Mouse (Mus musculus) stomach, embryonic 14.5 days (tissue): ENCODE measurements around the gene Tas2r123. TPM values are rescaled to one million over a fixed set of nuclear protein-coding genes. Genes with fewer than 3 reads are reported as not detected.

ENCODE experiments used
- ATAC-seq: fragments of 200-750 bp; cut with Nextera tagmentation; 2 replicates; pipeline ENCODE4 v1.8.0; 2017; ENCODE audit warnings: low read depth, moderate TSS enrichment; ENCODE audit not compliant: insufficient number of reproducible peaks, insufficient read depth, low FRiP score
- H3K27ac ChIP-seq: fragments of 300-500 bp; sonication (generic); 2 replicates; pipeline ENCODE4 v1.5.1; 2014; ENCODE audit warnings: mild to moderate bottlenecking, low read length, moderate library complexity, mixed read lengths
- H3K27me3 ChIP-seq: fragments of 300-500 bp; sonication (generic); 2 replicates; pipeline ENCODE4 v1.6.1; 2014; ENCODE audit warnings: low read length, control low read depth, mixed read lengths; ENCODE audit not compliant: control insufficient read depth, insufficient read depth
- H3K36me3 ChIP-seq: fragments of 300-500 bp; sonication (generic); 2 replicates; pipeline ENCODE4 v1.6.1; 2014; ENCODE audit warnings: mild to moderate bottlenecking, control low read depth, low read length, moderate library complexity, mixed read lengths; ENCODE audit not compliant: control insufficient read depth, insufficient read depth
- H3K4me1 ChIP-seq: fragments of 300-500 bp; sonication (generic); 2 replicates; pipeline ENCODE4 v1.6.1; 2014; ENCODE audit warnings: low read length, control low read depth, mixed read lengths; ENCODE audit not compliant: control insufficient read depth, insufficient read depth
- H3K4me2 ChIP-seq: fragments of 300-500 bp; sonication (generic); replicated peaks from 2 replicates; pipeline ENCODE4 v1.6.1; 2014; ENCODE audit warnings: low read depth, low read length, control low read depth
- H3K4me3 ChIP-seq: fragments of 300-500 bp; sonication (generic); 2 replicates; pipeline ENCODE4 v1.5.1; 2014; ENCODE audit warnings: low read depth, low read length, control low read depth
- H3K9ac ChIP-seq: fragments of 300-500 bp; sonication (generic); replicated peaks from 2 replicates; pipeline ENCODE4 v1.6.1; 2014; ENCODE audit warnings: low read depth, mild to moderate bottlenecking, control low read depth, low read length, moderate library complexity, mixed read lengths
- H3K9me3 ChIP-seq: fragments of 300-500 bp; sonication (generic); 2 replicates; pipeline ENCODE4 v1.6.1; 2016; ENCODE audit warnings: low read depth, low read length, control low read depth; ENCODE audit not compliant: control insufficient read depth
- WGBS: fragments of 180-500 bp; shearing (Covaris S2); extraction: QIAGEN DNeasy Blood & Tissue Kit; methylation state at CpG from one replicate; pipeline ENCODE4 v1.1.7; 2014; 5-methylcytosine and 5-hydroxymethylcytosine counted together
- polyA plus RNA-seq: library from polyadenylated mRNA; unstranded; fragments of >200 nt; fragmentation: Nextera tagmentation; extraction: Ambion mirVana; gene quantifications from 2 replicates; pipeline ENCODE4 v1.2.1, GENCODE M21; 2014

Tas2r123 gene
- polyA plus RNA-seq: not detected in 2 replicates

GRCm38 (mm10) chr6:132846842-132847241 lies at the start of gene Tas2r123:
Tas2r123 (plus strand) TSS chr6:132847142.
- 74% methylated on average over 1 of the region's 1 CpGs for WGBS
- ATAC-seq: no peak
- Histone ChIP-seq H3K36me3 (no peaks in the 10 kb centered on the region), H3K4me1 (no peaks in the 10 kb centered on the region), H3K27me3 (no peaks in the 10 kb centered on the region), H3K4me3 (no peak within 1 kb of the TSS), H3K9me3 (no peaks in the 10 kb centered on the region), H3K27ac (no peak within 1 kb of the TSS), H3K9ac (no peak within 1 kb of the TSS), H3K4me2 (no peak within 1 kb of the TSS)

- ATAC-seq: no peak
- no peaks in the 10 kb centered on the region for H3K36me3 ChIP-seq
- 80% methylated on average over 1 of the region's 1 CpGs for WGBS
Measured at GRCm38 (mm10) chr6:132802518-132802917, 44.4 kb upstream of the Tas2r123 start, which contains the start of gene Tas2r117. Tas2r117 (plus strand) TSS chr6:132802818.

GRCm38 (mm10) chr6:132855138-132855537 lies 8.2 kb downstream of the Tas2r123 start, which contains the start of gene Tas2r116:
Tas2r116 (plus strand) TSS chr6:132855438.
- Histone ChIP-seq H3K27me3 (no peaks in the 10 kb centered on the region), H3K27ac (no peak within 1 kb of the TSS), H3K4me2 (no peak within 1 kb of the TSS), H3K4me3 (no peak within 1 kb of the TSS), H3K9me3 (no peaks in the 10 kb centered on the region), H3K4me1 (no peaks in the 10 kb centered on the region), H3K36me3 (no peaks in the 10 kb centered on the region), H3K9ac (no peak within 1 kb of the TSS)
- WGBS: 80% methylated on average over 1 of the region's 1 CpGs
- no peak for ATAC-seq

More at GRCm38 (mm10) chr6:132802518-132802917, 44.4 kb upstream of the Tas2r123 start, which contains the start of gene Tas2r117:
- H3K27me3 ChIP-seq: no peaks in the 10 kb centered on the region
- H3K27ac ChIP-seq: no peak within 1 kb of the TSS
- H3K4me3 ChIP-seq: no peak within 1 kb of the TSS
- no peak within 1 kb of the TSS for H3K9ac ChIP-seq
- H3K4me2 ChIP-seq: no peak within 1 kb of the TSS
- no peaks in the 10 kb centered on the region for H3K9me3 ChIP-seq
- H3K4me1 ChIP-seq: no peaks in the 10 kb centered on the region

GRCm38 (mm10) chr6:132867708-132868107 lies 20.8 kb downstream of the Tas2r123 start, which contains the start of gene Tas2r110:
Tas2r110 (plus strand) TSS chr6:132868008.
- Histone ChIP-seq H3K9me3 (no peaks in the 10 kb centered on the region), H3K27me3 (no peaks in the 10 kb centered on the region), H3K4me1 (no peaks in the 10 kb centered on the region), H3K9ac (no peak within 1 kb of the TSS), H3K36me3 (no peaks in the 10 kb centered on the region), H3K4me2 (no peak within 1 kb of the TSS), H3K4me3 (no peak within 1 kb of the TSS), H3K27ac (no peak within 1 kb of the TSS)
- no peak for ATAC-seq

GRCm38 (mm10) chr6:132892711-132893110 lies 45.8 kb downstream of the Tas2r123 start, which contains the start of gene Tas2r113:
Tas2r113 (plus strand) TSS chr6:132893011.
- no peaks in the 10 kb centered on the region for H3K9me3 ChIP-seq
- H3K27ac ChIP-seq: no peak within 1 kb of the TSS
- ATAC-seq: no peak
- H3K4me3 ChIP-seq: no peak within 1 kb of the TSS
- H3K4me2 ChIP-seq: no peak within 1 kb of the TSS
- H3K4me1 ChIP-seq: no peaks in the 10 kb centered on the region
- WGBS: 65% methylated on average over 1 of the region's 1 CpGs
- no peak within 1 kb of the TSS for H3K9ac ChIP-seq
- H3K27me3 ChIP-seq: no peaks in the 10 kb centered on the region
- no peaks in the 10 kb centered on the region for H3K36me3 ChIP-seq

Other genes starting within 250 kb of the Tas2r123 start
- not detected in 2 replicates for gene A630073D07Rik, start 195.6 kb upstream of the Tas2r123 start, polyA plus RNA-seq
- gene Tas2r120, start 190.2 kb upstream of the Tas2r123 start, polyA plus RNA-seq: not detected in 2 replicates
- gene Tas2r121, start 146.1 kb upstream of the Tas2r123 start, polyA plus RNA-seq: not detected in 2 replicates
- gene Tas2r122, start 135.2 kb upstream of the Tas2r123 start, polyA plus RNA-seq: not detected in 2 replicates
- not detected in 2 replicates for gene Tas2r115, start 109.1 kb upstream of the Tas2r123 start, polyA plus RNA-seq
- gene Tas2r124, start 92.4 kb upstream of the Tas2r123 start, polyA plus RNA-seq: not detected in 2 replicates
- not detected in 2 replicates for gene Tas2r102, start 85.0 kb upstream of the Tas2r123 start, polyA plus RNA-seq
- not detected in 2 replicates for gene Tas2r136, start 69.0 kb upstream of the Tas2r123 start, polyA plus RNA-seq
- gene Tas2r117, start 44.3 kb upstream of the Tas2r123 start, polyA plus RNA-seq: not detected in 2 replicates
- gene Tas2r116, start 8.3 kb downstream of the Tas2r123 start, polyA plus RNA-seq: not detected in 2 replicates
- gene Tas2r110, start 20.9 kb downstream of the Tas2r123 start, polyA plus RNA-seq: not detected in 2 replicates
- not detected in 2 replicates for gene Tas2r113, start 45.9 kb downstream of the Tas2r123 start, polyA plus RNA-seq
- gene Tas2r125, start 62.5 kb downstream of the Tas2r123 start, polyA plus RNA-seq: not detected in 2 replicates
- gene Tas2r129, start 104.0 kb downstream of the Tas2r123 start, polyA plus RNA-seq: not detected in 2 replicates
- not detected in 2 replicates for gene Tas2r131, start 110.8 kb downstream of the Tas2r123 start, polyA plus RNA-seq
- gene Tas2r109, start 133.8 kb downstream of the Tas2r123 start, polyA plus RNA-seq: not detected in 2 replicates
- not detected in 2 replicates for gene Tas2r103, start 190.0 kb downstream of the Tas2r123 start, polyA plus RNA-seq
- gene Tas2r140, start 208.7 kb downstream of the Tas2r123 start, polyA plus RNA-seq: not detected in 2 replicates